Mouse (Mus musculus) limb, embryonic 13.5 days (tissue): ENCODE measurements at regions not wholly inside any gene's neighbourhood (a gene's known extent, or its start where the extent isn't known, plus 50 kb on each side); places are given as distances from the start of the nearest gene placed in this dataset.
"Not testable (repeated sequence)": the region's sequence is repeated elsewhere in the genome, so short reads cannot be mapped to it uniquely, and the experiment has no call there.

Source experiments
- ATAC-seq: fragments of 200-750 bp; cut with Nextera tagmentation; 2 replicates; pipeline ENCODE4 v1.8.0; 2017; ENCODE audit warnings: low read depth, moderate number of reproducible peaks, moderate TSS enrichment; ENCODE audit not compliant: low FRiP score
- H3K27ac ChIP-seq: fragments of 300-500 bp; sonication (generic); 2 replicates; pipeline ENCODE4 v1.5.1; 2015; ENCODE audit warnings: inconsistent platforms, mild to moderate bottlenecking, moderate library complexity
- H3K27me3 ChIP-seq: fragments of 300-500 bp; sonication (generic); 2 replicates; pipeline ENCODE4 v1.6.1; 2015; ENCODE audit warnings: mild to moderate bottlenecking, inconsistent platforms
- H3K36me3 ChIP-seq: fragments of 300-500 bp; sonication (generic); 2 replicates; pipeline ENCODE4 v1.6.1; 2015; ENCODE audit warnings: inconsistent platforms, mild to moderate bottlenecking, moderate library complexity
- H3K4me1 ChIP-seq: fragments of 300-500 bp; sonication (generic); 2 replicates; pipeline ENCODE4 v1.6.1; 2015; ENCODE audit warnings: inconsistent platforms
- H3K4me2 ChIP-seq: fragments of 300-500 bp; sonication (generic); replicated peaks from 2 replicates; pipeline ENCODE4 v1.6.1; 2015; ENCODE audit warnings: inconsistent platforms, mild to moderate bottlenecking, moderate library complexity
- H3K4me3 ChIP-seq: fragments of 300-500 bp; sonication (generic); 2 replicates; pipeline ENCODE4 v1.5.1; 2015; ENCODE audit warnings: moderate library complexity, mild to moderate bottlenecking, inconsistent platforms
- H3K9ac ChIP-seq: fragments of 300-500 bp; sonication (generic); 2 replicates; pipeline ENCODE4 v1.6.1; 2015; ENCODE audit warnings: mild to moderate bottlenecking, inconsistent platforms
- H3K9me3 ChIP-seq: fragments of 300-500 bp; sonication (generic); 2 replicates; pipeline ENCODE4 v1.6.1; 2016; ENCODE audit warnings: inconsistent platforms
- WGBS: fragments of 180-500 bp; shearing (Covaris S2); methylation state at CpG from one replicate; pipeline ENCODE4 v1.1.7; 2015; 5-methylcytosine and 5-hydroxymethylcytosine counted together

DNA sequence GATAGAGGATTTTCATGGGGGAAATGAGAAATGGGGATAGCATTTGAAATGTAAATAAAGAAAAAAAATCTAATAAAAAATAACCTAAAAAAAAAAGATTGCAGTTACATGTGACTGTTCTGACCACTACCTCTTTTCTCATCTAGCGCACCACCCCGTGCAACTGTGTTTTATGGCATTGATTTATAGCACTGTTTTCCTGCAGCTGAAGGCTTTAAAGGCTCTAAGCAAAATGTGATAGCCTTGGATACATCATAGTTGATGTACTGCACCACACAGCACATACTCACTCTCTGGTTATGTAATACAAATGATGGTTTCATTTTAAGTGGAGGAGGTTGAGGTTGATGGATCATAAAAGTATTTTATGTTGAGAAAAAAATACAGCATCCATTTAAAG, 484.5 kb upstream of the 2610301B20Rik start:
- no peaks in the 10 kb centered on the region for H3K27me3 ChIP-seq
- H3K4me3 ChIP-seq = no peak overlapping the region
- 29% methylated on average over 2 of the region's 2 CpGs for WGBS
- no peak overlapping the region for H3K4me2 ChIP-seq
- no peak overlapping the region for H3K27ac ChIP-seq
- ATAC-seq = no peak
- no peaks in the 10 kb centered on the region for H3K36me3 ChIP-seq
- H3K4me1 ChIP-seq = no peaks in the 10 kb centered on the region
- no peaks in the 10 kb centered on the region for H3K9me3 ChIP-seq
- H3K9ac ChIP-seq = no peak overlapping the region

DNA sequence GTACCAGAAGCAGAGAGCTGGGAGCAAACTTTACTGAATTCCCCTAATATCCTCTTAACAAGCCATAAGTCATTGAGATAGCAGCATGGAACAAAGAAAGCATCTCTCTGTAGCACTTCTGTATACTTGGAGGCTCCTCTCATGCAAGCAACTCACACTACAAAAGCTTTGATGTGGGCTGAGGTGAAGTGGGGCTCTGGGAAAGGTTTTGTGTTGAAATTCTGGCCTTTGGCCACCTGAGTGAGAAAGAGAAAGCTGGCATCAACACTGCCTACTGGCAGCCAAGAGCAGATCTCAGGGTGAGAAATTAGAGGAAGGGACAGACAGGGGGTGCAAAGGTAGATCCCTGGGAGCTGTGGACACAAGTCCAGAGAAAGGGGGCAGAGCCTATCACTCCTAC, 477.0 kb upstream of the 2610301B20Rik start:
- Histone ChIP-seq H3K9me3 (no peaks in the 10 kb centered on the region), H3K36me3 (no peaks in the 10 kb centered on the region), H3K27me3 (no peaks in the 10 kb centered on the region), H3K4me1 (no peaks in the 10 kb centered on the region), H3K4me2 (no peak overlapping the region), H3K4me3 (no peak overlapping the region), H3K9ac (no peak overlapping the region), H3K27ac (no peak overlapping the region)
- ATAC-seq = no peak

DNA sequence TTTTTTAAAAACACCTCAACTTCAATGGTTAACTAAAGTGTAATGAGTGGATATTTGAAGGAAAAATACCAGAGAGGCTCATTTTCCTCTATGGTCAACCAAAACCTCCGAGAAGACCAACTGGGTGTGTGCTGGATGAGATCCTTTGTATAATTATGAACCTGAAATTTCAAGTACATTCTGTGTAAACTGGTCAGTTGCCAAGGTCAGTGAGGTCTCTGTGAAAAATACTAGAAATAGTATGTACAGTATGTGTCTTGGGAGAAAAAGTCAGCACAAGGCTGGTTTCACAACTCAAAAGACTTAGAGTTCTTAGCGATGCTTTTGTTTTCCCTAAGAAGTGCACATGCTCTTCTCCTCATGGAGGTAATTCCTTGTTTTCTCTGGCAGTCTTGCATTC, 476.2 kb upstream of the 2610301B20Rik start:
- H3K4me3 ChIP-seq = no peak overlapping the region
- H3K9ac ChIP-seq = no peak overlapping the region
- H3K27ac ChIP-seq = no peak overlapping the region
- no peaks in the 10 kb centered on the region for H3K27me3 ChIP-seq
- WGBS = 91% methylated on average over 2 of the region's 2 CpGs
- no peaks in the 10 kb centered on the region for H3K4me1 ChIP-seq
- no peaks in the 10 kb centered on the region for H3K9me3 ChIP-seq
- H3K36me3 ChIP-seq = no peaks in the 10 kb centered on the region
- H3K4me2 ChIP-seq = no peak overlapping the region
- no peak for ATAC-seq

DNA sequence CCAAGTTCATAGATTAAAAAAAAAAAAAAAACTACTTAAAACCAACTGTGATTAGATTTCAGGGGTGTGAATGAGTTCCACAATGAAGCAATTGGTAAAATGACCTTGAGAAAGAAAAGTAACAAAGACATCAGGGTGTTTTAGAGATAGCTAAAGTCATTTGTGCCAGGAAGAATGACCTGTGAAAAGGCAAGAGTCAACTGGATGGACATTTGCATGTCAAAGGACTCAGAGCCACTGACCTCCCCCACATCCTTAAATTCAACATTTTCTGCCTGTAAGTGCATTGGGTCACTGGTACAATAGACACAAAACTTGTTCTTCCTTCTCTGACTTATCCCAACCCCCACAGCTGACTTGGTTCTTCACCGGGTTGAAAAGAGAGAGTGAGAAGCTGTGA, 474.6 kb upstream of the 2610301B20Rik start:
- Histone ChIP-seq H3K27ac (no peak overlapping the region), H3K9me3 (no peaks in the 10 kb centered on the region), H3K9ac (no peak overlapping the region), H3K4me2 (no peak overlapping the region), H3K4me1 (no peaks in the 10 kb centered on the region), H3K4me3 (no peak overlapping the region), H3K27me3 (no peaks in the 10 kb centered on the region), H3K36me3 (no peaks in the 10 kb centered on the region)
- ATAC-seq = no peak
- WGBS = 48% methylated on average over 1 of the region's 1 CpGs

DNA sequence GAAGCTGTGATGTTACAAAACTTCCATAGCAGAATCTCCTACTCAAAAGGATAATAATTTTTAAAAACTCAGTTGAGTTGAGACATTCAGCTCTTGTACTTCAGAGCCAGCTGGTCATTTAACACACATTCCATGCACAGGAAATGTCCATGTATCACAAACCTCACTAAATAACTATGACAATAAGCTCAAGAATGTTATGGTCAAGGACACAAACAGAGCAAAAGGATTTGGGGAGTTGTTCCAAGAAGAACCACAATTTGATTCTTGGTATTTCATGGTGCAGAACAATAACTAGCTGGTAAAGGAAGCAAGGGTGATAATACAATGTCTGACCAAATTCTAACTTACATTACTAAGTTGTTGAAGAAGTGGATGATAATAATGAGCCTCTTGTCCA, 471.4 kb upstream of the 2610301B20Rik start:
- Histone ChIP-seq H3K4me1 (no peaks in the 10 kb centered on the region), H3K27me3 (no peaks in the 10 kb centered on the region), H3K9me3 (no peaks in the 10 kb centered on the region), H3K9ac (no peak overlapping the region), H3K4me3 (no peak overlapping the region), H3K36me3 (no peaks in the 10 kb centered on the region), H3K27ac (no peak overlapping the region), H3K4me2 (no peak overlapping the region)
- ATAC-seq = no peak

DNA sequence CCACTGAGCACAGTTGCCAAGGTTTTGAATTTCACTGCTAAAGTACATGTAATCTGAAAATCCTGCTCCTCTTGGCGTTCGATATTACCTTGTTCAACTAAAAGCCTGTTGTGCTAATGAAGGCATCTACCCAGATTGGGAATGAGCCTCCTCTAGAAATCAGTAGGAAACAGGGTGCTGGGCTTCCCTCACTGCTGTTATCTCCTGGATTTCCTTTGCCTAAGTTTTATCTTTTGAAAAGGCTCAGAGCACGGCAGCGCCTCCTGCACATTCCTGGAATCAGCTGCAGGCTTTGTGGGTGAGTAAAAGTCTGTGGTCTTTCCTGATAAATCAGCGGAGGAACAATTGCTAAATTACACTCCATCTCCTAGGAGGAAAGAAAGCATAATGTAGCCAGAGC, 469.9 kb upstream of the 2610301B20Rik start:
- no peak overlapping the region for H3K9ac ChIP-seq
- no peak overlapping the region for H3K4me3 ChIP-seq
- no peak overlapping the region for H3K4me2 ChIP-seq
- H3K4me1 ChIP-seq = no peaks in the 10 kb centered on the region
- H3K36me3 ChIP-seq = no peaks in the 10 kb centered on the region
- 52% methylated on average over 5 of the region's 5 CpGs for WGBS
- H3K27ac ChIP-seq = no peak overlapping the region
- ATAC-seq = no peak
- no peaks in the 10 kb centered on the region for H3K27me3 ChIP-seq
- no peaks in the 10 kb centered on the region for H3K9me3 ChIP-seq

DNA sequence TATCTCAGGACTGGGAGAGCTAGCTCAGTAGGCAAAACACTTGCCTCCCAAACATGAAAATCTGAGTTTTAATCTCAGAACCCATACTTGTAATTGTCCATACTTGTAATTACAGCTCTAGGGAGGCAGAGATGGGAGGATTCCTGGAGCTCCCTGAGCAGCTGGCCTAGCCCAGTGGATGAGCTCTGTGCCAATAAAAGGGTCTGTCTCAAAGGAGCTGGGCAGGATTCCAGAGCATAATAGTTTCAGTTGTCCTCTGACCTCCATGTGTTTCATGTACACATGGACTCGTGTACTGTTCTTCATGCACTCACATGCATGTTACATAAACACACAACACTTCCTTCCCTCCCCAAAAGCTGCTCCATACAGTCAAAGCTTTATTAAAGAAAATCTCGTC, 469.2 kb upstream of the 2610301B20Rik start:
- 66% methylated on average over 2 of the region's 2 CpGs for WGBS
- Histone ChIP-seq H3K27me3 (no peaks in the 10 kb centered on the region), H3K9me3 (no peaks in the 10 kb centered on the region)

DNA sequence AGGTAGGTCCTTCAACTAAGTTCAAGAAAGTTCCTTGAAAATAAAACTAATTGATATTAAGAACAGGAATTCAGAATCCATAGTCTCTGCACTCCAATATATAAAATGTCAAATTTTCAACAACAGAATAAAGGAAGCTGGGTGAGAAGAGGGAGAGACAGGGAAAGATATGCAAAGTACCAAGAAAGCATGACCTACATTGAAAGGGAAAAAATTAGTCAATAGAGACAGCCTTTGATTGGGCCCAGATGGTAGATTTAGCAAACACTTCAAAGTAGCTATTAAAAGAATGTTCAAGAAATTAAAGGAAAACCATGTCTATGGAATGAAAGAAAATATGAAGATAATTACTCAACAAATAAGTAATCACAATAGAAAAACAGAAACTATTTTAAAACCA, 460.0 kb upstream of the 2610301B20Rik start:
- H3K4me1 ChIP-seq = no peaks in the 10 kb centered on the region
- H3K36me3 ChIP-seq = no peaks in the 10 kb centered on the region
- no peak for ATAC-seq
- no peak overlapping the region for H3K4me2 ChIP-seq
- no peaks in the 10 kb centered on the region for H3K9me3 ChIP-seq
- H3K4me3 ChIP-seq = no peak overlapping the region
- H3K27me3 ChIP-seq = no peaks in the 10 kb centered on the region
- H3K27ac ChIP-seq = no peak overlapping the region
- no peak overlapping the region for H3K9ac ChIP-seq

More for the DNA sequence above, 469.2 kb upstream of the 2610301B20Rik start:
- H3K9ac ChIP-seq = no peak overlapping the region
- H3K27ac ChIP-seq = no peak overlapping the region
- H3K36me3 ChIP-seq = no peaks in the 10 kb centered on the region
- no peaks in the 10 kb centered on the region for H3K4me1 ChIP-seq
- ATAC-seq = no peak
- no peak overlapping the region for H3K4me3 ChIP-seq
- no peak overlapping the region for H3K4me2 ChIP-seq

DNA sequence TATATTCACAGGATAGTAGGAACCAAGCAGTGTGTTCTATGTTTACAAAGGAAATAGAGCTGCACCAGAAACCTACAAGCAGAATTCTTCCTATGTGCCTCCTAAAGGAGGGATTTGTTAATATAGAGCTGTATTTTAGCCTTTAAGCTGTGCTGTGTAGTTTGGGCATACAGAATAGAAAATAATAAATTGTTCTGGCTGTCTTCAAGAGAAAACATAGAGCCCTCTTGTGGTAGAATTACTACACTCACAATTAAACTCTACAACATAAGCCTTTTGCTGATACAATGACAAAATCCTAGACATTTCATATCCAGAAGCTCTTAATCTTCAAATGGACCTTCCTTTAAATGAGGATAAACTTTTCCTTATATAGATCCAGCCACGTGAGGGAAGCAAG, 452.9 kb upstream of the 2610301B20Rik start:
- Histone ChIP-seq H3K4me3 (no peak overlapping the region), H3K9me3 (no peaks in the 10 kb centered on the region), H3K27ac (no peak overlapping the region), H3K36me3 (no peaks in the 10 kb centered on the region), H3K27me3 (no peaks in the 10 kb centered on the region; the same call in 1 of the 2 replicates), H3K4me1 (no peaks in the 10 kb centered on the region), H3K9ac (no peak overlapping the region), H3K4me2 (no peak overlapping the region)
- WGBS = 56% methylated on average over 1 of the region's 1 CpGs
- ATAC-seq = no peak

DNA sequence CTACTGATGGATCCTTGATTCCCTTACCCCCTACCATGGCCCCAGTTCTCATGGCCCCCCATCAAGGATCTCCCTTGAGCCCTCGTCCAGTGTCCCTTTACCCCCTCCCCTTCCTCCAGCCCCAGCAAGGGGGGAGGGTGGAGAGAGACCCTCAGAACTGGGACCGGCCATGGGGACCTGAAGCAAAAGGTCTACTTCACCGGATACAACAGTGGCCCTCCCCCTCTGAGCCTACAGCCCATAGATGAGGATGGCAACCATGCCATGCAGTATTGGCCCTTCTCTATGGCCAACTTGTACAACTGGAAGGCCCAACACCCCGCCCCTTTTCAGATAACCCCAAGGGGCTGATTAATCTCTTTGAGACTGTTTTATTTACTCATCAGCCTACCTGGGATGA, 439.9 kb upstream of the 2610301B20Rik start:
- ATAC-seq = no peak
- Histone ChIP-seq H3K4me2 (no peak overlapping the region), H3K36me3 (no peaks in the 10 kb centered on the region), H3K27me3 (no peaks in the 10 kb centered on the region), H3K4me1 (no peaks in the 10 kb centered on the region), H3K4me3 (no peak overlapping the region), H3K27ac (no peak overlapping the region), H3K9ac (no peak overlapping the region), H3K9me3 (no peaks in the 10 kb centered on the region)
- WGBS = 95% methylated on average over 4 of the region's 4 CpGs

DNA sequence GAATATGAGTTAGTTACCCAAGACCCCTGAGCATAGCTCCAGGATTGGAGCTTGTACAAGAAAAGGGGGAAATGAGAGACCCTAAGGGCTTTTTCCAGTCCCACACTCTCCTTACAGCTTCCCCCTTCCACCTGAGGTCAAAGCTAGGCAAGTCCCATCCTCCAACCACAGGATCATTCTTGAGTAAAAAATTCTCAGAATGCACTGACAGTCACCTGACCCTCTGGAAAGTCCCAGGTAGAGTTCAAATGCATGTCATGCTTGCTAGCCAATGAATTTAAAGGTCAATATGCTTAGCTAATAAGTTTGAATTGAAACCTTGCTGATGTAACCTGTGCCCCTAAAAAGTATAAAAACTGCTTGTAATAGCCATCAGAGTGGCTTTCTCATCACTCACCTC, 434.4 kb upstream of the 2610301B20Rik start:
- H3K4me3 ChIP-seq, H3K9me3 ChIP-seq, ATAC-seq: not testable (repeated sequence)

DNA sequence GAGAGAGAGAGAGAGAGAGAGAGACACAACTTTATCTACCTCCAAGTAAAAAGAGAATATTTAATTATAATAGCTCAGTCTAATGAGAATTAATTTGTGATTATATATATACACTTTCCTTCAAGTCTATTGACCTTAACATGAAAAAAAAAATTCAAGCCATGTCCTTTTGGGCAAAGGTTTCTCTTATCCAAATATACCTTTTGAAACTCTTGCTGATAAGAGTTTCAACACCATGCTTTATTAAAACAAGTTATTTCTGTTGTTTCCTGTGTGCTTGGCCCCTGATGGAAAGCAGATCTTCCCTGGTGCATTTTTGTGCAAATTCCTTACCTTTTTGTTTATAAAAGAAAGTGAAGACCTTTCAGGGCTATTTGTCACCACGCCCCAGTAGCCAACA, 414.7 kb upstream of the 2610301B20Rik start:
- no peak for ATAC-seq
- WGBS = 38% methylated on average over 1 of the region's 1 CpGs

More for the DNA sequence above, 434.4 kb upstream of the 2610301B20Rik start:
- H3K27ac ChIP-seq, H3K36me3 ChIP-seq, H3K4me1 ChIP-seq, H3K4me2 ChIP-seq, H3K27me3 ChIP-seq, H3K9ac ChIP-seq: not testable (repeated sequence)

DNA sequence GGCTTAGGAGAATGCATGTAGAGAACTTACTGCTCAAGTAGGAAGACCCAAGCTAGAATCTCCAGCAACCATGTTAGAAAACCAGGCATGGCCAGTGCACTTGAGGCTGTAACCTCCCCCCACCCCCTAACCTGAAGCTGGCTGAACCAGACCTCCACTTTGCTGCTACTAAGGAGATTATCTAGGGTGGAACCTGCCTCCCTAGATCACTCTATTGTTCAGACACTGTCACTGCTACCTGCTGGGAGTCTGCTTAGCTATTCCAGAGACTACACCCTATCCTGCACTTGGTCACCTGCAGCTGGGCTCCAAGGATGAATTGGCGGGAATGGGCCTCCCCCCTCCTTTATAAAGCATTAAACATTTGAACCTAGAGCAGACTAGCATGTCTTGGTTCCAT, 393.4 kb upstream of the 2610301B20Rik start:
- WGBS = 87% methylated on average over 1 of the region's 1 CpGs
- Histone ChIP-seq H3K4me2 (no peak overlapping the region), H3K4me1 (no peaks in the 10 kb centered on the region), H3K9me3 (no peaks in the 10 kb centered on the region), H3K27ac (no peak overlapping the region), H3K36me3 (no peaks in the 10 kb centered on the region), H3K27me3 (no peaks in the 10 kb centered on the region), H3K4me3 (no peak overlapping the region), H3K9ac (no peak overlapping the region)
- no peak for ATAC-seq

More for the DNA sequence above, 414.7 kb upstream of the 2610301B20Rik start:
- H3K36me3 ChIP-seq = no peaks in the 10 kb centered on the region
- H3K4me2 ChIP-seq = no peak overlapping the region
- H3K4me1 ChIP-seq = no peaks in the 10 kb centered on the region
- no peak overlapping the region for H3K9ac ChIP-seq
- no peak overlapping the region for H3K27ac ChIP-seq
- H3K27me3 ChIP-seq = no peaks in the 10 kb centered on the region
- no peak overlapping the region for H3K4me3 ChIP-seq
- H3K9me3 ChIP-seq = no peaks in the 10 kb centered on the region
